In genomic region chr5:145069707-145070106, GRCm38 (mm10) we compare ENCODE assay signal across 7 mouse cellular contexts. TPM values are rescaled to one million over a fixed set of nuclear protein-coding genes. Genes with fewer than 3 reads are reported as not detected.
DNase-seq lines count a peak whose midpoint lies in the region; ATAC-seq and TF ChIP-seq lines count a peak whose summit lies in the region.

No protein-coding gene starts in this region.

- no peaks in the 10 kb centered on the region for H3K36me3 ChIP-seq in MEL (ENCODE audit: control insufficient read depth in 1 of 2, insufficient read depth in 2 of 2, low read length in 2 of 2)
- no peaks in the 10 kb centered on the region for H3K36me3 ChIP-seq in embryonic facial prominence, embryonic 14.5 days (ENCODE audit: control insufficient read depth, insufficient read depth, low read length)
- H3K36me3 ChIP-seq in heart, postnatal 0 days (replicated peaks; ENCODE audit: control insufficient read depth, insufficient read depth, low read length): no peaks in the 10 kb centered on the region

- TF ChIP-seq RAD21 in MEL (IDR thresholded peaks at IDR 0.05; ENCODE audit: low read depth, low read length): peak; percentile 81

- TF ChIP-seq EP300 in MEL (IDR thresholded peaks at IDR 0.05; ENCODE audit: low read depth in 1 of 2, low read length in 2 of 2): no peak
- no peak for TF ChIP-seq EP300 in heart, postnatal 0 days (IDR thresholded peaks at IDR 0.05; ENCODE audit: low read depth)

- 2% methylated on average over 5 of the region's 5 CpGs for WGBS in bone marrow, adult 2 months
- 1% methylated on average over 5 of the region's 5 CpGs for WGBS in embryonic facial prominence, embryonic 14.5 days
- under 1% methylated on average over 5 of the region's 5 CpGs for WGBS in heart, postnatal 0 days

- H3K4me1 ChIP-seq in MEL (ENCODE audit: control insufficient read depth in 1 of 2, insufficient read depth in 2 of 2, low read length in 2 of 2): no peaks in the 10 kb centered on the region
- no peaks in the 10 kb centered on the region for H3K4me1 ChIP-seq in bone marrow, adult 2 months (ENCODE audit: control insufficient read depth, insufficient read depth, low read length)
- H3K4me1 ChIP-seq in embryonic facial prominence, embryonic 14.5 days (ENCODE audit: control insufficient read depth, insufficient read depth, low read length): no peaks in the 10 kb centered on the region
- H3K4me1 ChIP-seq in heart, postnatal 0 days (ENCODE audit: control insufficient read depth, insufficient read depth): no peaks in the 10 kb centered on the region

- no peak overlapping the region for H3K4me3 ChIP-seq in MEL (ENCODE audit: control insufficient read depth in 1 of 2, insufficient read depth in 1 of 2, low read depth in 2 of 2, low read length in 2 of 2)
- H3K4me3 ChIP-seq in bone marrow, adult 2 months (replicated peaks; ENCODE audit: control insufficient read depth, low read depth, low read length): no peak overlapping the region
- H3K4me3 ChIP-seq in embryonic facial prominence, embryonic 14.5 days (ENCODE audit: low read depth, low read length): no peak overlapping the region
- no peak overlapping the region for H3K4me3 ChIP-seq in heart, postnatal 0 days (ENCODE audit: low read depth, low read length)

- H3K4me2 ChIP-seq in embryonic facial prominence, embryonic 14.5 days (ENCODE audit: low read depth, low read length): no peak overlapping the region
- H3K4me2 ChIP-seq in heart, postnatal 0 days (ENCODE audit: low read depth, low read length): no peak overlapping the region

- no peaks in the 10 kb centered on the region for H3K9me3 ChIP-seq in MEL (replicated peaks; ENCODE audit: insufficient read depth, low read length)
- H3K9me3 ChIP-seq in embryonic facial prominence, embryonic 14.5 days (ENCODE audit: control insufficient read depth, low read length): no peaks in the 10 kb centered on the region
- H3K9me3 ChIP-seq in heart, postnatal 0 days (replicated peaks; ENCODE audit: control insufficient read depth, low read length): no peaks in the 10 kb centered on the region

- DNase-seq in MEL (ENCODE audit: low read depth, low spot score): peak; percentile 81
- DNase-seq in embryonic facial prominence, embryonic 14.5 days (ENCODE audit: low spot score): peak; percentile 83
- peak; percentile 39 for DNase-seq in heart, postnatal 0 days (ENCODE audit: low spot score)
- peak; percentile 79 for DNase-seq in layer of hippocampus, adult 11-12 months (ENCODE audit: low spot score)
- peak; percentile 81 for DNase-seq in lung, postnatal 36 days
- DNase-seq in right cerebral cortex, postnatal 36 days (ENCODE audit: low spot score in 2 of 2): peak; percentile 29 to 50

- H3K79me2 ChIP-seq in MEL (ENCODE audit: control insufficient read depth, insufficient read depth, low read length, poor library complexity): no peaks in the 10 kb centered on the region

- TF ChIP-seq POLR2A in MEL (IDR thresholded peaks at IDR 0.05; ENCODE audit: control insufficient read depth in 1 of 2, insufficient read depth in 1 of 2, low read depth in 1 of 2, low read length in 2 of 2, poor library complexity in 1 of 2): no peak
- TF ChIP-seq POLR2A in bone marrow, adult 2 months (IDR thresholded peaks at IDR 0.05; ENCODE audit: borderline replicate concordance, control insufficient read depth, low read depth, low read length): no peak

- TF ChIP-seq CTCF in MEL (IDR thresholded peaks at IDR 0.05 in 2 of 3, conservative IDR thresholded peaks at IDR 0.05 in 1 of 3; ENCODE audit: control insufficient read depth in 1 of 3, insufficient read depth in 1 of 3, low read depth in 2 of 3, low read length in 3 of 3, poor library complexity in 1 of 3, severe bottlenecking in 1 of 3): peak; percentile 85 to 92 (median 91)
- peak; percentile 78 for TF ChIP-seq CTCF in bone marrow, adult 2 months (IDR thresholded peaks at IDR 0.05; ENCODE audit: control insufficient read depth, insufficient read depth, low read length)
- peak; percentile 87 for TF ChIP-seq CTCF in heart, postnatal 0 days (IDR thresholded peaks at IDR 0.05; ENCODE audit: low read depth)

- H3K27me3 ChIP-seq in MEL (ENCODE audit: control insufficient read depth in 1 of 2, insufficient read depth in 2 of 2, low read length in 2 of 2): no peaks in the 10 kb centered on the region; a peak in 1 of 4 replicates
- H3K27me3 ChIP-seq in embryonic facial prominence, embryonic 14.5 days (replicated peaks; ENCODE audit: control insufficient read depth, insufficient read depth, low read length): no peaks in the 10 kb centered on the region
- H3K27me3 ChIP-seq in heart, postnatal 0 days (ENCODE audit: control insufficient read depth, insufficient read depth, low read length): no peaks in the 10 kb centered on the region

- H3K9ac ChIP-seq in MEL (ENCODE audit: control insufficient read depth, low read depth, low read length, poor library complexity, severe bottlenecking): no peak overlapping the region
- H3K9ac ChIP-seq in embryonic facial prominence, embryonic 14.5 days (ENCODE audit: low read depth, low read length): no peak overlapping the region
- H3K9ac ChIP-seq in heart, postnatal 0 days (replicated peaks; ENCODE audit: low read depth, low read length): no peak overlapping the region

- no peak overlapping the region for H3K27ac ChIP-seq in MEL (ENCODE audit: control insufficient read depth, low read depth, low read length)
- no peak overlapping the region for H3K27ac ChIP-seq in bone marrow, adult 2 months (ENCODE audit: control insufficient read depth, insufficient read depth, low read depth, low read length, poor library complexity)
- H3K27ac ChIP-seq in embryonic facial prominence, embryonic 14.5 days (replicated peaks; ENCODE audit: low read depth, low read length): no peak overlapping the region
- no peak overlapping the region for H3K27ac ChIP-seq in heart, postnatal 0 days (ENCODE audit: low read depth)

- peak; percentile 77; the same call in 1 of the 2 replicates for ATAC-seq in embryonic facial prominence, embryonic 14.5 days (ENCODE audit: low read depth)
- no peak for ATAC-seq in heart, postnatal 0 days (ENCODE audit: insufficient read depth, low read depth)

TF ChIP-seq in MEL, 35 proteins besides CTCF, POLR2A, EP300 and RAD21:
- TF ChIP-seq UBTF (IDR thresholded peaks at IDR 0.05; ENCODE audit: borderline replicate concordance, insufficient read depth, low read depth, low read length) (no peak), SMC3 (IDR thresholded peaks at IDR 0.05; ENCODE audit: low read depth, low read length) (peak; percentile 90), ZC3H11A (IDR thresholded peaks at IDR 0.05; ENCODE audit: low read depth, low read length) (peak; percentile 71)

RNA-seq across cellular contexts. Expression of gene Arpc1a, which starts 13.9 kb away (rescaled TPM):
- total RNA-seq in MEL (2012; rRNA removed): 85.8 and 96.9 TPM in 2 replicates
- polyA plus RNA-seq in MEL (2012; ENCODE audit: insufficient read depth in 1 of 2, insufficient read length in 2 of 2, low read depth in 1 of 2, low replicate concordance in 2 of 2, missing spikeins in 1 of 2): 100 to 1,000 TPM; 187 to 306 TPM
- 46.8 and 114 TPM in 2 replicates for polyA plus RNA-seq in bone marrow, adult 2 months (2011; ENCODE audit: insufficient read depth, insufficient read length, low replicate concordance, missing spikeins)
- 138 and 150 TPM in 2 replicates for polyA plus RNA-seq in embryonic facial prominence, embryonic 14.5 days (2014; fragmentation: Nextera tagmentation; extraction: Ambion mirVana)
- total RNA-seq in heart, postnatal 0 days (2014; rRNA removed; ENCODE audit: low replicate concordance): 64.7 and 73.5 TPM in 2 replicates
- polyA plus RNA-seq in heart, postnatal 0 days (2015; fragmentation: Nextera tagmentation; extraction: Ambion mirVana): 82.0 and 83.5 TPM in 2 replicates

RNA-seq across cellular contexts. Expression of gene Kpna7, which starts 14.1 kb away (rescaled TPM):
- 0.35 and 2.5 TPM in 2 replicates for total RNA-seq in MEL (2012; rRNA removed)
- polyA plus RNA-seq in MEL (2012; ENCODE audit: insufficient read depth in 1 of 2, insufficient read length in 2 of 2, low read depth in 1 of 2, low replicate concordance in 2 of 2, missing spikeins in 1 of 2): 1 to 10 TPM in 1 of 2 experiments, not detected in 1; 2.2 TPM
- polyA plus RNA-seq in bone marrow, adult 2 months (2011; ENCODE audit: insufficient read depth, insufficient read length, low replicate concordance, missing spikeins): 7.0 TPM in 1 of 2 replicates, not detected in the other
- not detected in 2 replicates for polyA plus RNA-seq in embryonic facial prominence, embryonic 14.5 days (2014; fragmentation: Nextera tagmentation; extraction: Ambion mirVana)
- not detected in 2 replicates for total RNA-seq in heart, postnatal 0 days (2014; rRNA removed; ENCODE audit: low replicate concordance)
- not detected in 2 replicates for polyA plus RNA-seq in heart, postnatal 0 days (2015; fragmentation: Nextera tagmentation; extraction: Ambion mirVana)

RNA-seq across cellular contexts. Expression of gene 1700018F24Rik, which starts 26.9 kb away (rescaled TPM):
- not detected in 2 replicates for total RNA-seq in MEL (2012; rRNA removed)
- polyA plus RNA-seq in MEL (2012; ENCODE audit: insufficient read depth in 1 of 2, insufficient read length in 2 of 2, low read depth in 1 of 2, low replicate concordance in 2 of 2, missing spikeins in 1 of 2): not detected
- polyA plus RNA-seq in bone marrow, adult 2 months (2011; ENCODE audit: insufficient read depth, insufficient read length, low replicate concordance, missing spikeins): not detected in 2 replicates
- 0.31 TPM in 1 of 2 replicates, not detected in the other for polyA plus RNA-seq in embryonic facial prominence, embryonic 14.5 days (2014; fragmentation: Nextera tagmentation; extraction: Ambion mirVana)
- total RNA-seq in heart, postnatal 0 days (2014; rRNA removed; ENCODE audit: low replicate concordance): not detected in 2 replicates
- polyA plus RNA-seq in heart, postnatal 0 days (2015; fragmentation: Nextera tagmentation; extraction: Ambion mirVana): not detected in 2 replicates

RNA-seq across cellular contexts. Expression of gene Gm4871, which starts 37.2 kb away (rescaled TPM):
- total RNA-seq in MEL (2012; rRNA removed): not detected in 2 replicates
- not detected for polyA plus RNA-seq in MEL (2012; ENCODE audit: insufficient read depth in 1 of 2, insufficient read length in 2 of 2, low read depth in 1 of 2, low replicate concordance in 2 of 2, missing spikeins in 1 of 2)
- polyA plus RNA-seq in bone marrow, adult 2 months (2011; ENCODE audit: insufficient read depth, insufficient read length, low replicate concordance, missing spikeins): not detected in 2 replicates
- polyA plus RNA-seq in embryonic facial prominence, embryonic 14.5 days (2014; fragmentation: Nextera tagmentation; extraction: Ambion mirVana): not detected in 2 replicates
- total RNA-seq in heart, postnatal 0 days (2014; rRNA removed; ENCODE audit: low replicate concordance): not detected in 2 replicates
- polyA plus RNA-seq in heart, postnatal 0 days (2015; fragmentation: Nextera tagmentation; extraction: Ambion mirVana): not detected in 2 replicates

RNA-seq across cellular contexts. Expression of gene Arpc1b, which starts 44.3 kb away (rescaled TPM):
- total RNA-seq in MEL (2012; rRNA removed): 432 and 582 TPM in 2 replicates
- 100 to 1,000 TPM; 143 to 708 TPM for polyA plus RNA-seq in MEL (2012; ENCODE audit: insufficient read depth in 1 of 2, insufficient read length in 2 of 2, low read depth in 1 of 2, low replicate concordance in 2 of 2, missing spikeins in 1 of 2)
- 143 and 318 TPM in 2 replicates for polyA plus RNA-seq in bone marrow, adult 2 months (2011; ENCODE audit: insufficient read depth, insufficient read length, low replicate concordance, missing spikeins)
- 222 and 228 TPM in 2 replicates for polyA plus RNA-seq in embryonic facial prominence, embryonic 14.5 days (2014; fragmentation: Nextera tagmentation; extraction: Ambion mirVana)
- 105 and 267 TPM in 2 replicates for total RNA-seq in heart, postnatal 0 days (2014; rRNA removed; ENCODE audit: low replicate concordance)
- 179 and 181 TPM in 2 replicates for polyA plus RNA-seq in heart, postnatal 0 days (2015; fragmentation: Nextera tagmentation; extraction: Ambion mirVana)
